Mouse (Mus musculus): ENCODE data around the gene Gh. TPM values are rescaled to one million over a fixed set of nuclear protein-coding genes. Genes with fewer than 3 reads are reported as not detected.

The Gh gene
- polyA plus RNA-seq (2015; fragmentation: Illumina TruSeq; extraction: RNeasy Lipid Tissue Mini Kit (QIAGEN cat#74804); ENCODE audit: low read depth, low replicate concordance), result not detected

DNA sequence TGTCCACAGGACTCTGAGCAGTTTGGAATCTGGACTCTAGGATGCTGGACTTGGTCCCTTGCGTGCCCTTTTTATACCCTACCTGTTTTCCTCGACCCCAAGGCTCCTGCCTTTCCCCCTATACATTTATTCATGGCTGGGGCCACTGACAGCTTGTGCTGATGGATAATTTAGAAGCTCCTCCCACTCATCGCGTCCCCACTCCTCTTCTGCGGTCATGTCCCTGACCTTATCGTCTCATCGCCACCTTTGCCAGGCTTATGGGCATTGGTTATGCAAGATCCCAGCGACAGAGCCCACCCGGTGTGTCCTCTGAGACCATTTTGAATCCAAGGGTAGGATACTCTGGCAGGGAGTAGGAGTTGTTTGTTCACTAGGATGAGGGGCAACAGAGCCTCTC, at the start of gene Gh:
Gh (minus strand) TSS at position 101 of the 400 bp plus-strand sequence.

DNA sequence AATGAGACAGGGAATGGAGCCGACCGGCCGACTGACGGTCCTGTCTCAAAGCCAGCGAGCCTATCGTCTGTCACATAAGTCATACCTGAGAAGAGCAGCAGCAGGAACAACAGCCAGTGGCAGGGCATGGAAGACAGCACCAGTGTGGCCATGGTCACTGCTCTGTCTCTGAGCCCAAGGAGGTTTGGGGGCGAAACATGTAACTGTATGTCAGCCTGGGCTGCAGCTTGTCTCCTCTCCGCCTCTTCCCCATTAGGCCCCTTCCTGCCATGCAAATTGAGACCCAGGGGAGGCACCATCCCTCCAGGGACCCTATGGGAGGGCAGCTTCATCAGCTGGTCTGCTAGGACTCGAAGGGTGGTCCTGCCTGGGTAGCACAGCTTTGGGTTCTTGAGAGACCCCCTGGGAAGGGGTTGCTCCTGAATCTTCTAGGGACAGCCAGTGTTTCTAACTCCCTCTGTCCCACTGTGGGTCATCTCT, 12.7 kb upstream of the Gh start, which contains the start of gene Cd79b:
Cd79b (minus strand) TSS at position 430 of the 480 bp plus-strand sequence.

DNA sequence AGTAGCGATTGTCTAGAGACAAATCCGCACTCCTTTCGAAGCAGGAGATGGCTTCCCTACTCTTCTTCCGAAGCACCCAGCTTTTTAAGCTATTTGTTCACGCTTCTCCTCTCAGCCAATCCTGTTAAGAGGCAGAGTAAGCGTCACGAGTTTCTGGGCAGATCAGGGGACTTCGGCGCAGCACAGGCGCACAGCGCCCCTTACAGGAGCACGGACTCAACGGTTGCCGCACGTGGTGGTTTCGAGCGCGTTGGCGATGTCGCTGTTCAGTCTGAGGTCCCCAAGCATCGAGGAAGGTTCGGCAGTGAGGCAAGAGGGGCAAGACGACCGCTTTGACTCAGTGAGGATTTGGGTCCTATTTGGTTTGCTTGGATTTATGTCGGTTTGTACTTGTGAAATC, 25.2 kb downstream of the Gh start, which contains the start of gene Tcam1:
Tcam1 (plus strand) TSS at position 219 of the 400 bp plus-strand sequence.

DNA sequence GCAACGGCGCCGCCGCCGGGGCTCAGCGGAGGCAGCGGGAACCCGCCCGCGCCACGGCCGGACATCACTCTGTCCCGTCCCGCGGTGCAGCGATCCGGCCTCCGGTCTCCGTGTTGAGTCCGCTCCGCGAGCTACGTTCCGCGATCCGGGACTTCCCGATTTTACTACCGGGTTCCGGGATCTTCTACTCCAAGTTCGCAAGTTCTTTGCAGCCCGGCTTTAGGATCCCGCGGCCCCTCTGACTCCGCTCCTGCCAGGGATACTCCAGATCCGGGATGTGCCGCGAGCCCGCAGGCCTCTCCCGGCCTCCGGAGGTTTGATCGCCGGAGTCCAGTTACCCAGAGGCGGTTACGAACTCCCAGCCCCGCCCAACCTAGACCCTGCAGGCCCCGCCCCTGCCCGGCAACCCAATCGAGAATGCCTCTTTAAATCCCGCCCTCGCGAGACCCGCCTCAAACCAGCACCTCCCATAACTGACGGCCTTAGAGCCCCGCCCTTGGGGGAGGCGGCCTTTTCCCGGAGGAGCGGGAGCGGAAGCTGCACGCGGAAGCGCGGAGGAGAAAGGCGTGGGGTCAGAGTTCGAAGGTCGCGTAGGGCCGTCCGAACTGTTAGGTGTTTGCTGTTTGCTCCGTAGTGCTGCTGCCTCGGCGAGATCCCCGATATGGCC, 28.9 kb downstream of the Gh start, which contains the start of gene Smarcd2:
Smarcd2 (minus strand) TSS at position 329 of the 667 bp plus-strand sequence.

DNA sequence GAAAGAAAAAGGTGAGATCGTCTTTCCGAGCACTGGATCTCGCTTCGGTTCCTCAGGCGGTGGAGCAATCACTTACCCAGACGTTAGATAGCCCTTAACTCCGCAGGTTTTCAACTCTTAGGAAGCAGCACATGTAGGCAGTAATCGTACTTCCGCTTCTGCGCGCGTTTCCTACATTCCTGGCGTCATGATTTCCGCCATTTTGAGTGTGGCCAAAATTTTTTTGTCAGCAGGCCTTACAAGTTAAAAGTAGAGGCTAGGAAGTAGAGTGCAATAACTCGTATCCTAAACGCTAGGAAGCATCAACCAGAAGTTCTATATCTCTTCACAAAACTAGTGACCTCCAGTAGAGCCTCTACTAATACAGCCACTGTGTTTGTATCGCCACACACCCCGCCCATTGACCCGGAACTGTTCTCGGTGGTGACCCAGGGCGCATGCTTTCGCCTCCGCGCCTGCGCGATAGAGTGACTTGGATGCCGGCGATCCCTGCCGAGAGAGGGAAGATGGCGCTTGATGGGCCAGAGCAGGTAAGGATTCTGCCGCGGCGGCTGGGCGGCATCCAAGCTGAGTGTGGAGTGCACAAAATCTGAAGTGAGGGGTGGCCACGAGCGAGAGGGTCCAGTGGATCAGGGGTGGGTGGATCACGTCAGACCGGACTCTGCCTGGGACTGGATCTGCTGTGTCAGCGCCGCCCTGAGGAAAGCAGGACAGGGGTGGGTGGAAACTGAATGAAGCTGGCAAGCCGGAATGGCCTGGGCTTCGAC, 45.8 kb downstream of the Gh start, which contains the start of the genes Ftsj3 and Psmc5:
Ftsj3 (minus strand) TSS at position 395 of the 767 bp plus-strand sequence.
Psmc5 (plus strand) TSS at position 470 of the 767 bp plus-strand sequence.

Other genes starting within 250 kb of the Gh start
- gene Taco1, start 235.8 kb downstream of the Gh start, polyA plus RNA-seq (2015; fragmentation: Illumina TruSeq; extraction: RNeasy Lipid Tissue Mini Kit (QIAGEN cat#74804); ENCODE audit: low read depth, low replicate concordance), result 20.1 TPM
- 21.4 TPM for gene Map3k3, start 217.3 kb downstream of the Gh start, polyA plus RNA-seq (2015; fragmentation: Illumina TruSeq; extraction: RNeasy Lipid Tissue Mini Kit (QIAGEN cat#74804); ENCODE audit: low read depth, low replicate concordance)
- not detected for gene Gm10840, start 141.0 kb downstream of the Gh start, polyA plus RNA-seq (2015; fragmentation: Illumina TruSeq; extraction: RNeasy Lipid Tissue Mini Kit (QIAGEN cat#74804); ENCODE audit: low read depth, low replicate concordance)
- 78.9 TPM for gene Limd2, start 141.0 kb downstream of the Gh start, polyA plus RNA-seq (2015; fragmentation: Illumina TruSeq; extraction: RNeasy Lipid Tissue Mini Kit (QIAGEN cat#74804); ENCODE audit: low read depth, low replicate concordance)
- 23.9 TPM for gene Strada, start 99.7 kb downstream of the Gh start, polyA plus RNA-seq (2015; fragmentation: Illumina TruSeq; extraction: RNeasy Lipid Tissue Mini Kit (QIAGEN cat#74804); ENCODE audit: low read depth, low replicate concordance)
- 100 TPM for gene Ccdc47, start 85.5 kb downstream of the Gh start, polyA plus RNA-seq (2015; fragmentation: Illumina TruSeq; extraction: RNeasy Lipid Tissue Mini Kit (QIAGEN cat#74804); ENCODE audit: low read depth, low replicate concordance)
- gene Ddx42, start 84.9 kb downstream of the Gh start, polyA plus RNA-seq (2015; fragmentation: Illumina TruSeq; extraction: RNeasy Lipid Tissue Mini Kit (QIAGEN cat#74804); ENCODE audit: low read depth, low replicate concordance), result 46.6 TPM
- 22.7 TPM for gene Ftsj3, start 45.8 kb downstream of the Gh start, polyA plus RNA-seq (2015; fragmentation: Illumina TruSeq; extraction: RNeasy Lipid Tissue Mini Kit (QIAGEN cat#74804); ENCODE audit: low read depth, low replicate concordance)
- gene Psmc5, start 45.7 kb downstream of the Gh start, polyA plus RNA-seq (2015; fragmentation: Illumina TruSeq; extraction: RNeasy Lipid Tissue Mini Kit (QIAGEN cat#74804); ENCODE audit: low read depth, low replicate concordance), result 331 TPM
- 13.9 TPM for gene Smarcd2, start 28.9 kb downstream of the Gh start, polyA plus RNA-seq (2015; fragmentation: Illumina TruSeq; extraction: RNeasy Lipid Tissue Mini Kit (QIAGEN cat#74804); ENCODE audit: low read depth, low replicate concordance)
- not detected for gene Tcam1, start 25.2 kb downstream of the Gh start, polyA plus RNA-seq (2015; fragmentation: Illumina TruSeq; extraction: RNeasy Lipid Tissue Mini Kit (QIAGEN cat#74804); ENCODE audit: low read depth, low replicate concordance)
- gene Cd79b, start 12.9 kb upstream of the Gh start, polyA plus RNA-seq (2015; fragmentation: Illumina TruSeq; extraction: RNeasy Lipid Tissue Mini Kit (QIAGEN cat#74804); ENCODE audit: low read depth, low replicate concordance), result 0.54 TPM
- gene Scn4a, start 51.4 kb upstream of the Gh start, polyA plus RNA-seq (2015; fragmentation: Illumina TruSeq; extraction: RNeasy Lipid Tissue Mini Kit (QIAGEN cat#74804); ENCODE audit: low read depth, low replicate concordance), result not detected
- 0.76 TPM for gene Prr29, start 63.6 kb upstream of the Gh start, polyA plus RNA-seq (2015; fragmentation: Illumina TruSeq; extraction: RNeasy Lipid Tissue Mini Kit (QIAGEN cat#74804); ENCODE audit: low read depth, low replicate concordance)
- gene Icam2, start 86.2 kb upstream of the Gh start, polyA plus RNA-seq (2015; fragmentation: Illumina TruSeq; extraction: RNeasy Lipid Tissue Mini Kit (QIAGEN cat#74804); ENCODE audit: low read depth, low replicate concordance), result 5.8 TPM
- 3.6 TPM for gene Ern1, start 186.0 kb upstream of the Gh start, polyA plus RNA-seq (2015; fragmentation: Illumina TruSeq; extraction: RNeasy Lipid Tissue Mini Kit (QIAGEN cat#74804); ENCODE audit: low read depth, low replicate concordance)

Measured in brain, adult 10 weeks (tissue).